ENCODE assay signal across 9 mouse cellular contexts in genomic region chr7:122575506-122575905, GRCm38 (mm10).
DNase-seq lines count a peak whose midpoint lies in the region; ATAC-seq and TF ChIP-seq lines count a peak whose summit lies in the region.
"Had no signal": no experiment of that assay in that cellular context is flagged by ENCODE, and none has a peak within 500 bp of the region (broad histone marks: within the 10 kb centered on the region; RNA-seq: fewer than 3 reads in every experiment).

No protein-coding gene starts in this region.

- H3K27ac ChIP-seq in heart, embryonic 12.5 days (ENCODE audit: poor library complexity, severe bottlenecking), result no peak overlapping the region
- 0 out of 2 replicates have a peak overlapping the region, but pooled peaks have one; percentile 18 for H3K27ac ChIP-seq in lung, embryonic 14.5 days (ENCODE audit: low read depth)
- H3K27ac ChIP-seq in embryonic facial prominence, embryonic 11.5 days (replicated peaks; ENCODE audit: low read depth, low read length), result no peak overlapping the region

- no peak for ATAC-seq in heart, embryonic 12.5 days (ENCODE audit: insufficient number of reproducible peaks, low FRiP score)
- ATAC-seq in lung, embryonic 14.5 days (ENCODE audit: insufficient read depth), result peak; percentile 88
- ATAC-seq in embryonic facial prominence, embryonic 11.5 days (replicated peaks; ENCODE audit: insufficient number of reproducible peaks, low FRiP score, low TSS enrichment, low read depth), result peak; percentile 85

- WGBS in heart, embryonic 12.5 days, result 33% methylated on average over 8 of the region's 8 CpGs
- 25% methylated on average over 8 of the region's 8 CpGs for WGBS in lung, embryonic 14.5 days
- 18% methylated on average over 8 of the region's 8 CpGs for WGBS in embryonic facial prominence, embryonic 11.5 days

- peak; percentile 9 to 19 for DNase-seq in heart, postnatal 14 days
- DNase-seq in lung, embryonic 14.5 days, result peak; percentile 83
- DNase-seq in lung, postnatal 25 days (ENCODE audit: low spot score), result no peak
- DNase-seq in embryonic facial prominence, embryonic 11.5 days (ENCODE audit: low spot score), result peak; percentile 67
- peak; percentile 54 for DNase-seq in right cerebral cortex, postnatal 25 days
- DNase-seq in gastrocnemius, postnatal 25 days, result no peak
- no peak for DNase-seq in urinary bladder, postnatal 10 days (ENCODE audit: low spot score)
- DNase-seq: adrenal gland, postnatal 10 days had no signal

- no peaks in the 10 kb centered on the region for H3K27me3 ChIP-seq in heart, embryonic 12.5 days (replicated peaks)
- no peaks in the 10 kb centered on the region for H3K27me3 ChIP-seq in lung, embryonic 14.5 days (ENCODE audit: insufficient read depth, low read length)
- H3K27me3 ChIP-seq in embryonic facial prominence, embryonic 11.5 days (ENCODE audit: control insufficient read depth, insufficient read depth, low read length), result no peaks in the 10 kb centered on the region

- H3K36me3 ChIP-seq in heart, embryonic 12.5 days, result no peaks in the 10 kb centered on the region
- H3K36me3 ChIP-seq in lung, embryonic 14.5 days (ENCODE audit: insufficient read depth), result no peaks in the 10 kb centered on the region
- no peaks in the 10 kb centered on the region for H3K36me3 ChIP-seq in embryonic facial prominence, embryonic 11.5 days (replicated peaks; ENCODE audit: control insufficient read depth, insufficient read depth, low read depth, low read length)

- TF ChIP-seq CTCF in lung, embryonic 14.5 days (IDR thresholded peaks at IDR 0.05; ENCODE audit: low read depth), result no peak

- H3K4me2 ChIP-seq in heart, embryonic 12.5 days, result no peak overlapping the region
- no peak overlapping the region for H3K4me2 ChIP-seq in lung, embryonic 14.5 days
- no peak overlapping the region for H3K4me2 ChIP-seq in embryonic facial prominence, embryonic 11.5 days (ENCODE audit: low read depth, low read length)

- H3K9me3 ChIP-seq in heart, embryonic 12.5 days (replicated peaks), result no peaks in the 10 kb centered on the region
- no peaks in the 10 kb centered on the region for H3K9me3 ChIP-seq in lung, embryonic 14.5 days (ENCODE audit: low read depth, low read length)
- H3K9me3 ChIP-seq in embryonic facial prominence, embryonic 11.5 days (replicated peaks; ENCODE audit: control insufficient read depth, low read length), result no peaks in the 10 kb centered on the region

- H3K4me3 ChIP-seq in heart, embryonic 12.5 days, result no peak overlapping the region
- no peak overlapping the region for H3K4me3 ChIP-seq in lung, embryonic 14.5 days (ENCODE audit: low read depth, low read length)
- no peak overlapping the region for H3K4me3 ChIP-seq in embryonic facial prominence, embryonic 11.5 days (ENCODE audit: low read depth, low read length)

- H3K4me1 ChIP-seq in heart, embryonic 12.5 days (replicated peaks), result 0 out of 2 replicates have a peak, but pooled peaks cover 3% of the 10 kb centered on the region
- H3K4me1 ChIP-seq in lung, embryonic 14.5 days (ENCODE audit: insufficient read depth), result peaks cover 3% of the 10 kb centered on the region; the same call in 1 of the 2 replicates
- no peaks in the 10 kb centered on the region; the same call in 1 of the 2 replicates for H3K4me1 ChIP-seq in embryonic facial prominence, embryonic 11.5 days (ENCODE audit: control insufficient read depth, insufficient read depth, low read length)

- intact Hi-C loops in heart, postnatal 14 days (cut with DNase I), result no loop called here

- H3K9ac ChIP-seq in heart, embryonic 12.5 days, result no peak overlapping the region
- H3K9ac ChIP-seq in lung, embryonic 14.5 days, result no peak overlapping the region
- H3K9ac ChIP-seq in embryonic facial prominence, embryonic 11.5 days (replicated peaks; ENCODE audit: low read length), result no peak overlapping the region

Comparison
In these comparisons a context has a peak if more than half of its experiments do, and no peak if none do; other contexts are left out.
1. DNase-seq: peak in heart, postnatal 14 days (2 of 2), lung, embryonic 14.5 days (single experiment), embryonic facial prominence, embryonic 11.5 days (single experiment) and right cerebral cortex, postnatal 25 days (single experiment); none in lung, postnatal 25 days (single experiment), gastrocnemius, postnatal 25 days (single experiment) and urinary bladder, postnatal 10 days (single experiment).